Mouse (Mus musculus) CH12.LX (cell line): Measurements from ENCODE around the gene Arid1a. TPM values are rescaled to one million over a fixed set of nuclear protein-coding genes. Genes with fewer than 3 reads are reported as not detected.

Source experiments
- DNase-seq: peaks from one replicate; pipeline ENCODE4 v3.0.0-alpha.2; 2013; ENCODE audit errors: extremely low read depth
- H3K27ac ChIP-seq: 2 replicates; pipeline ENCODE4 v1.5.1; 2012; ENCODE audit warnings: low read depth, mild to moderate bottlenecking, control low read depth, moderate library complexity; ENCODE audit not compliant: insufficient read depth
- H3K27me3 ChIP-seq: replicated peaks from 2 replicates; pipeline ENCODE3; 2012; ENCODE audit warnings: inconsistent platforms
- H3K36me3 ChIP-seq, 2 experiments: replicated peaks in 1 of 2; 2 replicates each; pipeline versions ENCODE3 to v1.6.1; 2012; ENCODE audit warnings: inconsistent platforms in 1 of 2, low read length in 1 of 2, mild to moderate bottlenecking in 1 of 2, mixed read lengths in 1 of 2, moderate library complexity in 1 of 2; ENCODE audit not compliant: control insufficient read depth in 1 of 2, insufficient read depth in 1 of 2
- H3K4me1 ChIP-seq, 2 experiments: 2 replicates each; pipeline ENCODE4 v1.6.1; 2012; ENCODE audit warnings: inconsistent platforms in 1 of 2, moderate library complexity in 1 of 2; ENCODE audit not compliant: insufficient read depth in 2 of 2, control insufficient read depth in 1 of 2
- H3K4me2 ChIP-seq: 2 replicates; pipeline ENCODE4 v1.6.1; 2012; ENCODE audit warnings: low read depth, mild to moderate bottlenecking, control low read depth; ENCODE audit not compliant: poor library complexity, insufficient read depth, severe bottlenecking
- H3K4me3 ChIP-seq, 3 experiments: fragments of 150-350 bp in 1 of 3; sonication (generic) in 1 of 3; replicated peaks in 1 of 3; 2 replicates each; pipeline versions ENCODE3 to v1.5.1; 2011 to 2012; ENCODE audit warnings: low read depth in 2 of 3, low read length in 2 of 3, mild to moderate bottlenecking in 2 of 3, moderate library complexity in 2 of 3, control low read depth in 1 of 3, improper control_type of control experiment in 1 of 3, inconsistent platforms in 1 of 3, mixed read lengths in 1 of 3; ENCODE audit not compliant: poor library complexity in 1 of 3
- H3K79me2 ChIP-seq: replicated peaks from 2 replicates; pipeline ENCODE4 v1.6.1; 2012; ENCODE audit warnings: mild to moderate bottlenecking, moderate library complexity; ENCODE audit not compliant: control insufficient read depth, poor library complexity, insufficient read depth, severe bottlenecking; ENCODE audit errors: extremely low read depth
- H3K9ac ChIP-seq: 2 replicates; pipeline ENCODE4 v1.6.1; 2012; ENCODE audit warnings: low read depth, mild to moderate bottlenecking, control low read depth, moderate library complexity; ENCODE audit not compliant: insufficient read depth
- H3K9me3 ChIP-seq: replicated peaks from 2 replicates; pipeline ENCODE3; 2012; ENCODE audit warnings: low read length, inconsistent platforms, mixed read lengths
- CHD2 ChIP-seq: IDR thresholded peaks from 2 replicates; pipeline ENCODE4 v1.6.1; 2011; ENCODE audit warnings: low read length, improper control_type of control experiment
- E2F4 ChIP-seq: IDR thresholded peaks from 2 replicates; pipeline ENCODE4 v1.6.1; 2011; ENCODE audit warnings: low read depth, low read length, improper control_type of control experiment; ENCODE audit not compliant: insufficient replicate concordance
- EP300 ChIP-seq: IDR thresholded peaks from 2 replicates; pipeline ENCODE4 v1.6.1; 2011; ENCODE audit warnings: low read length, improper control_type of control experiment
- ETS1 ChIP-seq: conservative IDR thresholded peaks from 2 replicates; pipeline ENCODE4 v1.6.1; 2012; ENCODE audit warnings: low read depth, mild to moderate bottlenecking, inconsistent platforms, low read length, improper control_type of control experiment, moderate library complexity
- GABPA ChIP-seq: IDR thresholded peaks from 2 replicates; pipeline ENCODE4 v1.6.1; 2012; ENCODE audit warnings: low read depth, low read length, improper control_type of control experiment, inconsistent platforms; ENCODE audit not compliant: insufficient replicate concordance
- IRF4 ChIP-seq: IDR thresholded peaks from 2 replicates; pipeline ENCODE4 v1.6.1; 2014; ENCODE audit warnings: low read depth, mild to moderate bottlenecking, inconsistent platforms, low read length, improper control_type of control experiment
- JUND ChIP-seq: conservative IDR thresholded peaks from 2 replicates; pipeline ENCODE4 v1.6.1; 2011; ENCODE audit warnings: low read depth, low read length, improper control_type of control experiment
- MEF2A ChIP-seq: IDR thresholded peaks from 2 replicates; pipeline ENCODE4 v1.6.1; 2014; ENCODE audit warnings: low read depth, mild to moderate bottlenecking, inconsistent platforms, low read length, improper control_type of control experiment, borderline replicate concordance
- MXI1 ChIP-seq: IDR thresholded peaks from 2 replicates; pipeline ENCODE4 v1.6.1; 2011; ENCODE audit warnings: mild to moderate bottlenecking, low read depth, low read length, improper control_type of control experiment
- MYC ChIP-seq: IDR thresholded peaks from 2 replicates; pipeline ENCODE4 v1.6.1; 2011; ENCODE audit warnings: low read depth, mild to moderate bottlenecking, improper control_type of control experiment, low read length
- NRF1 ChIP-seq: IDR thresholded peaks from 2 replicates; pipeline ENCODE4 v1.6.1; 2014; ENCODE audit warnings: low read depth, mild to moderate bottlenecking, inconsistent platforms, low read length, improper control_type of control experiment, moderate library complexity
- PAX5 ChIP-seq: IDR thresholded peaks from 2 replicates; pipeline ENCODE4 v1.6.1; 2012; ENCODE audit warnings: low read length, inconsistent platforms, mixed read lengths
- POLR2A ChIP-seq: IDR thresholded peaks from 2 replicates; pipeline ENCODE4 v1.6.1; 2011; ENCODE audit warnings: low read depth, mild to moderate bottlenecking, improper control_type of control experiment, low read length
- RAD21 ChIP-seq: IDR thresholded peaks from 2 replicates; pipeline ENCODE4 v1.6.1; 2011; ENCODE audit warnings: low read depth, mild to moderate bottlenecking, low read length, improper control_type of control experiment, moderate library complexity
- SIN3A ChIP-seq: IDR thresholded peaks from 2 replicates; pipeline ENCODE4 v1.6.1; 2012; ENCODE audit warnings: low read length, improper control_type of control experiment, inconsistent platforms
- SMC3 ChIP-seq: IDR thresholded peaks from 2 replicates; pipeline ENCODE4 v1.6.1; 2011; ENCODE audit warnings: low read depth, low read length, improper control_type of control experiment
- TBP ChIP-seq: conservative IDR thresholded peaks from 2 replicates; pipeline ENCODE4 v1.6.1; 2011; ENCODE audit warnings: low read depth, low read length, improper control_type of control experiment
- TCF12 ChIP-seq: IDR thresholded peaks from 2 replicates; pipeline ENCODE4 v1.6.1; 2014; ENCODE audit warnings: low read depth, mild to moderate bottlenecking, inconsistent platforms, low read length, improper control_type of control experiment
- UBTF ChIP-seq: IDR thresholded peaks from 2 replicates; pipeline ENCODE4 v1.6.1; 2012; ENCODE audit warnings: low read depth, mild to moderate bottlenecking, inconsistent platforms, low read length, improper control_type of control experiment, moderate library complexity
- USF1 ChIP-seq: IDR thresholded peaks from 2 replicates; pipeline ENCODE4 v1.6.1; 2014; ENCODE audit warnings: low read depth, mild to moderate bottlenecking, inconsistent platforms, low read length, improper control_type of control experiment
- USF2 ChIP-seq: conservative IDR thresholded peaks from 2 replicates; pipeline ENCODE4 v1.6.1; 2011; ENCODE audit warnings: low read depth, low read length, improper control_type of control experiment
- ZC3H11A ChIP-seq: IDR thresholded peaks from 2 replicates; pipeline ENCODE4 v1.6.1; 2012; ENCODE audit warnings: low read depth, mild to moderate bottlenecking, inconsistent platforms, low read length, improper control_type of control experiment
- ZKSCAN1 ChIP-seq: IDR thresholded peaks from 2 replicates; pipeline ENCODE4 v1.6.1; 2012; ENCODE audit warnings: low read depth, inconsistent platforms, low read length, improper control_type of control experiment, borderline replicate concordance
- dilution Hi-C: fragments of 300-500 bp; cut with MboI; formaldehyde crosslinking; loops from 2 replicates; pipeline ENCODE4 v1.14.3; 2020; ENCODE audit warnings: low sequenced_read_pairs; ENCODE audit not compliant: extremely low pct_unique_long_range_greater_than_20kb, extremely low pct_ligation_motif_present
- in situ Hi-C: fragments of 300-500 bp; cut with MboI; formaldehyde crosslinking; loops from 3 replicates; pipeline ENCODE4 v1.14.3; 2019; ENCODE audit warnings: low sequenced_read_pairs, low pct_ligation_motif_present, low pct_unique_long_range_greater_than_20kb, mixed read lengths
- polyA plus RNA-seq: library from polyadenylated mRNA; unstranded; fragments of >175 nt; gene quantifications from 2 replicates; pipeline ENCODE4 v1.2.1, GENCODE M21; 2012; ENCODE audit warnings: low read depth; ENCODE audit not compliant: insufficient read length
- total RNA-seq, 2 experiments: library from RNA; depleted of rRNA; stranded (reverse); fragments of 300-350 nt in 1 of 2; fragments of >200 nt in 1 of 2; gene quantifications; 2 replicates each; pipeline ENCODE4 v1.2.3; 2012 to 2014

The Arid1a gene
- total and polyA plus RNA-seq, 3 experiments, result 6.4 to 47.1 (median 19.1) TPM

GRCm38 (mm10) chr4:133675594-133676016 is 81.0 kb downstream of the Arid1a start:
- no peak overlapping the region for H3K27ac ChIP-seq

GRCm38 (mm10) chr4:133674331-133674695 is 82.3 kb downstream of the Arid1a start:
- H3K79me2 ChIP-seq, result no peaks in the 10 kb centered on the region
- in situ Hi-C loops, result loop anchor here (10.0 kb wide), 1 partner anchor 80 kb away; the partner anchor contains the start of gene Arid1a
- peak overlapping the region; percentile 87 for H3K4me2 ChIP-seq
- no peaks in the 10 kb centered on the region for H3K9me3 ChIP-seq
- no peak overlapping the region for H3K4me3 ChIP-seq
- H3K4me1 ChIP-seq, result peaks cover 8 to 53% of the 10 kb centered on the region in 2 experiments; a peak in 3 of 4 replicates
- peak overlapping the region; percentile 89; the same call in 1 of the 2 replicates for H3K27ac ChIP-seq
- peaks cover 3 to 14% of the 10 kb centered on the region in 2 experiments for H3K36me3 ChIP-seq
- dilution Hi-C loops, result no loop called here
- peak overlapping the region; percentile 53; the same call in 1 of the 2 replicates for H3K9ac ChIP-seq
- no peak for DNase-seq
- TF ChIP-seq TCF12 (no peak), EP300 (no peak), POLR2A (no peak), CHD2 (no peak), NRF1 (no peak), USF2 (no peak), E2F4 (no peak), ZC3H11A (no peak), ETS1 (no peak), ZKSCAN1 (no peak), MYC (no peak), TBP (no peak), SIN3A (no peak), GABPA (no peak), SMC3 (no peak), RAD21 (no peak)
- H3K27me3 ChIP-seq, result no peaks in the 10 kb centered on the region

More at GRCm38 (mm10) chr4:133675594-133676016, 81.0 kb downstream of the Arid1a start:
- H3K4me1 ChIP-seq, result peaks cover 15 to 47% of the 10 kb centered on the region in 2 experiments; a peak in 3 of 4 replicates
- no peak overlapping the region for H3K4me3 ChIP-seq
- no peaks in the 10 kb centered on the region for H3K79me2 ChIP-seq
- in situ Hi-C loops (loop anchor here (10.0 kb wide), 1 partner anchor 79 kb away; the partner anchor contains the start of gene Arid1a), dilution Hi-C loops (no loop called here)
- H3K36me3 ChIP-seq, result peaks cover 9 to 20% of the 10 kb centered on the region in 2 experiments
- H3K27me3 ChIP-seq, result no peaks in the 10 kb centered on the region
- H3K9ac ChIP-seq, result no peak overlapping the region
- DNase-seq, result no peak
- TF ChIP-seq PAX5 (no peak), MEF2A (no peak), E2F4 (no peak), UBTF (no peak), USF2 (no peak), IRF4 (no peak), JUND (no peak), MXI1 (no peak), RAD21 (no peak), USF1 (no peak)
- no peaks in the 10 kb centered on the region for H3K9me3 ChIP-seq
- no peak overlapping the region for H3K4me2 ChIP-seq
